Mouse (Mus musculus): Measurements from ENCODE around the gene Trim43b.
A peak's percentile ranks its signal among the peaks of the same experiment; 100 is the strongest.
"Not testable (repeated sequence)": the region's sequence is repeated elsewhere in the genome, so short reads cannot be mapped to it uniquely, and the experiment has no call there.

Trim43b gene

GRCm38 (mm10) chr9:89092735-89093134 lies at the start of gene Trim43b:
Gene Trim43b (minus strand): TSS chr9:89092835.
- DNase-seq (ENCODE audit: low spot score) = not testable (repeated sequence)

DNA sequence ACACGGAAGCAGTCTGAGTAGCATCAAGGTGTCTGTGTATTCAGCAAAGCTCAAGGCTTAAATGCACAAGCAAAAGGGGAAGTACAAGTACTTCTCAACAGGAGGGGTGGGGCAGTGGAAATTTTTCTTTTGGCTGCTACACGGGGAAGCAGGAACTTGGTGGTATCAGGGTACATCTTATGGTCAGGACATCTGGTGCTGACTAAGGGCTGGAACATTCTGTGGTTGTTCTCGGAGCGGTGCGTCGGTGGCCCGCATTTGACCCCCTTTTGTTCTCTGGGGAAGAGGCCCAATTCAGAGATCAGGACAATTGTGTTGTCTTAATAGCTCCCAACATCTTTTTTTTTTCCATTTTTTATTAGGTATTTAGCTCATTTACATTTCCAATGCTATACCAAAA lies 11.9 kb upstream of the Trim43b start:
- DNase-seq (ENCODE audit: low spot score) = not testable (repeated sequence)

- not testable (repeated sequence) for DNase-seq (ENCODE audit: low spot score)
These were observed 5.9 kb downstream of the Trim43b start for GRCm38 (mm10) chr9:89086746-89087145.

DNA sequence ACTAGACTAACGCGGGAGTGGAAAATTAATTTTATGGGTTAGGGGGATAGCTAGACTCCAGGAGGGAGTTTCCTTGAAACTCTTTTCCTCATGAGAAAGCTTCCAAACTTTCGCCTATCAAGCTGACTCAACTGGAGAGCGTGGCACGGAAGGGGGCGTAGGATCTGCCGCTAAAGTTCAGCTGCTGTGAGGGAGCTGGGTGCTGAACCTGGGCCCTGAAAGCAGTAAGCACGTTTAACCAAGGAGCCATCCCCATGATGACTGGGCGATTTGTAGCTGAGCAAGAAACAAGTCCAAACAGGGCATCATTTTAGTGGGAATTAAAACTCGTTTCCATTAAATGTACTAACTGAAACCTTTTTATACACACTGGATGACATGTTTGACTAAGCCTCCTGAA lies 13.0 kb downstream of the Trim43b start:
- DNase-seq (ENCODE audit: low spot score) = not testable (repeated sequence)

- not testable (repeated sequence) for DNase-seq (ENCODE audit: low spot score)
These were observed 16.1 kb downstream of the Trim43b start for GRCm38 (mm10) chr9:89076508-89076907.

DNA sequence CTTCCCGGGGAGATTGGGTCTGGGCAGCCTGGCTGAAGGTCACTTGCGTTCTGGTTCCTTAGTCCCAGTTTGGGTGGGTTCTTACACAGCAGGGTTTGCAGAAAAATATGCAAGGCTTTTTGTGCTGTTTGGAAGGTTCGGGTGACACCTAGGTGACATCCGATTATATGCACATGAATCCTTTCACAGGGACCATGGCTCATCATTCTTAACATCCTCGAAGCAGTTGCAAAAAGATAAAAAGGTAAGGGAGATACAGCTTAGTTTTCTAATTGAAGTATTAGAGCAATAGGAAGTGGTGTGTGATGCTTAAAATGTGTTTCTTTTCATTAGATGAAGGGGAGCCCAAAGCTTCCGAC lies 25.5 kb downstream of the Trim43b start:
- not testable (repeated sequence) for DNase-seq (ENCODE audit: low spot score)

- DNase-seq (ENCODE audit: low spot score) = peak; percentile 37
These were observed 26.1 kb downstream of the Trim43b start for GRCm38 (mm10) chr9:89066378-89067142.
